Mouse (Mus musculus) bone marrow macrophage, adult 2 months (primary cell): ENCODE data around the gene A630001G21Rik. TPM values are rescaled to one million over a fixed set of nuclear protein-coding genes. Genes with fewer than 3 reads are reported as not detected.

Source experiments
- H3K27ac ChIP-seq: 2 replicates; pipeline ENCODE4 v1.5.1; 2012; ENCODE audit warnings: low read depth, low read length; ENCODE audit not compliant: insufficient read depth
- H3K4me1 ChIP-seq: 2 replicates; pipeline ENCODE4 v1.6.1; 2012; ENCODE audit warnings: low read length; ENCODE audit not compliant: control insufficient read depth, insufficient read depth
- H3K4me3 ChIP-seq: 2 replicates; pipeline ENCODE4 v1.5.1; 2012; ENCODE audit warnings: mild to moderate bottlenecking, low read length, moderate library complexity; ENCODE audit not compliant: insufficient read depth
- CTCF ChIP-seq: IDR thresholded peaks from 2 replicates; pipeline ENCODE4 v1.5.1; 2012; ENCODE audit warnings: low read depth, mild to moderate bottlenecking, low read length, moderate library complexity
- POLR2A ChIP-seq: IDR thresholded peaks from 2 replicates; pipeline ENCODE4 v1.6.1; 2012; ENCODE audit warnings: mild to moderate bottlenecking, low read depth, low read length, borderline replicate concordance
- polyA plus RNA-seq: library from polyadenylated mRNA; stranded (reverse); fragments of >200 nt; gene quantifications from 2 replicates; pipeline ENCODE4 v1.2.4, GENCODE M21; 2012; ENCODE audit not compliant: missing spikeins, insufficient read depth, insufficient read length

Gene A630001G21Rik
- polyA plus RNA-seq, 1 experiment: 111 TPM

DNA sequence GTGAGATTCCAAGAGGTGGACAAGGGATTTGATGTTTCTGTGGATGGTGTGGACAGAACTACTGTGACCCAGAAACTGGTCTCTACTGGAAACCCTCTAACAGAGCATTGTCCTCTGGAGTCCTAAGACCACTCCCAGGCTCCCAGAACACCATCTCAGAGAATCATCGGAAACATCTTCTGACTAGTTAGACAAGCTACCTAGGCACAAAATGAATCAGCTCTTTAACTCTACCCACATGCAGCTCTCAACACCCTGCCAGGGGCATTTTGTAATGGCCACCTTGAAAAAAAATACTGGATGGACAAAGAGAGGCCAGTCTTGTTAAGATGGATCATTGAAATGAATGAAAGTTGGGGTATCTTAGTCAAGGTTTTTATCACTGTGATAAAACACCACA lies 72.9 kb downstream of the A630001G21Rik start:
- no peak overlapping the region for H3K4me3 ChIP-seq
- H3K4me1 ChIP-seq: peaks cover 11% of the 10 kb centered on the region
- TF ChIP-seq CTCF: no peak
- no peak for TF ChIP-seq POLR2A
- H3K27ac ChIP-seq: no peak overlapping the region

- TF ChIP-seq POLR2A (no peak), CTCF (no peak)
- H3K4me1 ChIP-seq: peaks cover 12% of the 10 kb centered on the region
- H3K4me3 ChIP-seq: peak overlapping the region; percentile 53
- peak overlapping the region; percentile 86 for H3K27ac ChIP-seq
Measured at GRCm38 (mm10) chr1:85703245-85704186, 74.9 kb downstream of the A630001G21Rik start.

DNA sequence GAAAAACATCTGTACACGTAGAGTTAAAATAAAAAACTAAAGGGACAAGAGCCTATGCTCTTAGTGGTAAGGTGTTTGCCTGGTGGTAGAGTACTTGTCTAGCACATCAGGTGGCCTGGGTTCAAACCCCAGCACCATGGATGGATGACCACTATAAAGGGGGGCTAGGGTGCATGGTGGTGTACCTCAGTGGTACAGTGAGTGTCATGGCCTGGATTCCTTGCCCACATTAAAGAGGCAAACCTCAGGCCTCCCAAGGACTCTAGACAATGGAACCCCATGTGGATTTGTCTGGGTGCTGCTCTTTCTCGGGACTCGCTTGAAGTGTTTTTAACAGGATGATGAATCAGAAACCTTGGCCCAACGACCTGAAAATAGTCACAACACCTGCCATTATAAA lies 75.9 kb downstream of the A630001G21Rik start:
- peaks cover 16% of the 10 kb centered on the region for H3K4me1 ChIP-seq

DNA sequence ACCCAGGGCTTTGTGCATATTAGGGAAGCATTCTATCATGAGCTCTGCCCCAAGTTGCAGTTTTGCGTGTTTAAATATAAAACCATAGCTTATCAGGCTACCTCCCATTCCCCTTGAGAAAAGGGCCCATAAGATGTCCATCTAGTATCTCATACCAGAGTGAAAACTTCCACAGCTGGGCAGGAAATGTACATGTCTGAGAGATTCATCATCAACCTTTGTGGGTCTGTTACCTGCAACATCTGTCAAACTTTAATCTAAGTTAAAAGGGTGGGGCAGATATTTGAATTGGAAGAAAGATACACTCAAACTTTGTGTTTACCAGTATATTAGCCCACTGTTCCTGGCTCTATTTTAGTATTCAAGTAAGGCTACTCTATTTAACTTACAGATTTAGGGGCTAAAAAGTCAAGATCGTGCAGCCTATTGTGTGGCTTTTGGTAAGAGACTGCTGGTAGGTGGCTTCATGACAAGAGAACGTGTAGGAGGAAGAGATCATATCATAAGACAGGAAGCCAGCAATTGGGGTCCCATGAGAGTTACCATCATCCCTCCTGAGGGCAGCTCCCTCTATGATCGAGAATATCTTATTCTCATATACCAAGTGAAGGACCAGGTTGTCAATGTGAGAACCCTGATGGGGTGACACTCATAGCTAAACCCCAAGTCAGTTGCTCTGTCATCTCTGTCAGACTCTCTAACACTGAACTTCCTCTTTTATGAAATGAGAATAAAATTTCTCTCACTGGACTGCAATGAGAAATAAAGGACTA lies 80.5 kb downstream of the A630001G21Rik start:
- H3K4me1 ChIP-seq: peaks cover 14% of the 10 kb centered on the region
- no peak overlapping the region for H3K4me3 ChIP-seq
- TF ChIP-seq POLR2A (no peak), CTCF (no peak)
- H3K27ac ChIP-seq: no peak overlapping the region

More for the DNA sequence above, 75.9 kb downstream of the A630001G21Rik start:
- Histone ChIP-seq H3K27ac (no peak overlapping the region), H3K4me3 (no peak overlapping the region)
- TF ChIP-seq POLR2A: no peak
- no peak for TF ChIP-seq CTCF

- no peak overlapping the region for H3K4me3 ChIP-seq
- no peak overlapping the region for H3K27ac ChIP-seq
- H3K4me1 ChIP-seq: peaks cover 10% of the 10 kb centered on the region
- TF ChIP-seq CTCF: no peak
- TF ChIP-seq POLR2A: no peak
Measured at GRCm38 (mm10) chr1:85695646-85696045, 82.8 kb downstream of the A630001G21Rik start.

GRCm38 (mm10) chr1:85693280-85693679 lies 85.2 kb downstream of the A630001G21Rik start:
- Histone ChIP-seq H3K4me1 (peaks cover 8% of the 10 kb centered on the region), H3K4me3 (no peak overlapping the region), H3K27ac (no peak overlapping the region)
- TF ChIP-seq CTCF (no peak), POLR2A (no peak)

- Histone ChIP-seq H3K27ac (no peak overlapping the region), H3K4me1 (peaks cover 11% of the 10 kb centered on the region), H3K4me3 (no peak overlapping the region)
- TF ChIP-seq POLR2A (no peak), CTCF (no peak)
Measured at GRCm38 (mm10) chr1:85692281-85692680, 86.2 kb downstream of the A630001G21Rik start.

- no peak overlapping the region for H3K4me3 ChIP-seq
- TF ChIP-seq POLR2A (no peak), CTCF (no peak)
- H3K4me1 ChIP-seq: peaks cover 14% of the 10 kb centered on the region
- H3K27ac ChIP-seq: no peak overlapping the region
Measured at GRCm38 (mm10) chr1:85690544-85690943, 87.9 kb downstream of the A630001G21Rik start.

DNA sequence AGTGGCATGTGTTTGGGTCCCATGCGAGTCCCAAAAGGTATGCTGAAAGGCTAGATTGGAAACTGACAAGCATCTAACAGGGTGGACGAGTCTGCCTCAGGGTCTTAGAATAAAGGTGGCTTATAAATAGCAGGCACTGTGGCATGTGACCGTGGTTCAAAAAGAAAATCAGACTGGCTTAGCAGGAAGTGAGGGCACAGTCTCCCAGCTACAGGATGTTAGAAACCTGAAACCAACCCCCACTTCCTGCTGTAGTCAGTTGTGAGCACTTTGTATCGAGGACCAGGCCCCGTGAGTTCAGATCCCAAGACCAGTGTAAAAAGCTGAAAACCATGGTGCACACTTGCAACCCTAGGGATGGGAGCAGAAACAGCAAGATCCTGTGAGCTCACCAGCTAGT lies 91.1 kb downstream of the A630001G21Rik start:
- H3K4me1 ChIP-seq: peaks cover 8% of the 10 kb centered on the region
- peak overlapping the region; percentile 19; the same call in 1 of the 2 replicates for H3K27ac ChIP-seq
- H3K4me3 ChIP-seq: no peak overlapping the region
- no peak for TF ChIP-seq CTCF
- no peak for TF ChIP-seq POLR2A

DNA sequence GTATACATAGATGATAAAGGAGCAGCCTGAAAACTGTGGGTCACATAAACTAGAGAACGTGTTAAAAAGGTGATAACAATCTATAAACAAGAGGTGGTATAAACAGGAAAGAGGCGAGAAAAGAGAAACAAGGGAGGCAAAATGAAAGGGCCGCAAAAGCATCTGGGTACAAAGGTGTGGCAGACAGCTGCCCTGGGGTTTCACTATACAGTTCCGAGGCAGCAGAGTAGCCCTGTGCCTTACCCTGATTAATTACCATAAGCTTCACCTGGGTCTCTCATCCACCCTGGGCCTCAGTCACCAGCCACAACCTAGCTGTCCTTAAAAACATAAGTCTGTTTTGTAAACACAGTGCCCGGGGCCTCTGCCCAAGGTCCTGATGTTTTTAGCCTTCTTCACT lies 91.8 kb downstream of the A630001G21Rik start:
- Histone ChIP-seq H3K4me1 (peaks cover 8% of the 10 kb centered on the region), H3K27ac (no peak overlapping the region), H3K4me3 (no peak overlapping the region)
- no peak for TF ChIP-seq CTCF
- no peak for TF ChIP-seq POLR2A
